Mouse (Mus musculus) left cerebral cortex, adult 6 months (tissue): ENCODE measurements around the gene Gm38393. TPM values are rescaled to one million over a fixed set of nuclear protein-coding genes. Genes with fewer than 3 reads are reported as not detected.

Experiments
- long read RNA-seq, 2 experiments: library from polyadenylated mRNA; unstranded; transcript quantifications; one replicate each; pipeline ENCODE4 v2.0.0; 2019 to 2020
- polyA plus RNA-seq: library from polyadenylated mRNA; unstranded; fragments of <200 nt; fragmentation: Nextera tagmentation; gene quantifications from 2 replicates; pipeline ENCODE4 v1.2.3, GENCODE M21; 2021

Gm38393 gene
- 6.9 and 8.8 TPM in 2 replicates for polyA plus RNA-seq
- long read RNA-seq, experiment 1, partial matches to known transcripts = 0 of 1 reads
- long read RNA-seq, experiment 1, other reads (novel, unspliced or antisense) = 1 of 1 reads
- long read RNA-seq, experiment 2, partial matches to known transcripts = 0 of 6 reads
- long read RNA-seq, experiment 2, other reads (novel, unspliced or antisense) = 3 of 6 reads

DNA sequence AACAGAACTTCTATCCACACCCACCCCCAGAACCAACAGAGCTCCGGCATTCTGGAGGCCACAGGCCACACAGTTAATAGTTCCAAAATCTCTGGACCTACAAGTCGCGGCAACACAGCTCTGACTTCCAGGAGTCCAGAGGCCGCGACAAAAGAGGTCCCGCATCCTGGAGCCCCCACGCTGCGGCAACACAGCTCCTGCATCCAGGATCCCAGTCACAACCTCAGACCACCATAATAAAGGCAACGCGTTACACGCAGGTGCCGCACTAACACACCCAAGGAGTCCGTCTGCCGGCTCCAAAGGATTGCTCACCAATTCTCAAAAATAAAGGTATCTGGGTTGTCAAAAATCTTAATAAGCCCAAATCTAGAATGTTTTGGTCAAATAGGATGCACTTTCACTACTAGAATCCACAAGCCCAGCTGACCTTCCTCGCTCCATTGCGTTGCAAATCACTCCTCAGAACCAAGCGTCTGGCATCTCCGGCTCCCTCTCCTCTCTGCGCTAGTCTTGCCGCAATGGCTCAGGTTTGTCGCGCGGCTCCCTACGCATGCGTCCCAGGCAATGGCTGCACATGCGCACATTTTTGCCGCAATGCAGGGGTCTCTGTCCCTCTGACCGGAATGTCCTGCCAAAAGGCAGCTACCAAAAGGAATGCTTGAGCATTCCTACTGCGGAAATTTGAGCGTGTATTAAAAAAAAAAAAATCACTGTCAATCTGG is at the start of gene Gm38393, which contains the start of gene Snurf:
Gene Gm38393, minus strand, starts transcription at position 459 of the 725 bp plus-strand sequence.
Gene Snurf, minus strand, starts transcription at position 444 of the 725 bp plus-strand sequence.

Other genes with a start within 250 kb of the Gm38393 start
- 325 and 957 TPM in 2 replicates for gene Snurf, start within 50 bp of the Gm38393 start, polyA plus RNA-seq
- 982 and 1,050 TPM in 2 replicates for gene Snrpn, start 135.2 kb upstream of the Gm38393 start, polyA plus RNA-seq